Mouse (Mus musculus) ES-E14 (cell line): ENCODE data around the gene Slc25a19. TPM values are rescaled to one million over a fixed set of nuclear protein-coding genes. Genes with fewer than 3 reads are reported as not detected.

Experiments used
- DNase-seq: peaks from one replicate; pipeline ENCODE4 v3.0.0-alpha.2; 2013; ENCODE audit warnings: low read depth, low spot score
- H3K27ac ChIP-seq: 2 replicates; pipeline ENCODE4 v1.5.1; 2012; ENCODE audit warnings: low read depth, mild to moderate bottlenecking, low read length, moderate library complexity, mixed read lengths; ENCODE audit not compliant: poor library complexity, insufficient read depth, severe bottlenecking
- H3K36me3 ChIP-seq: 2 replicates; pipeline ENCODE4 v1.6.1; 2012; ENCODE audit warnings: mild to moderate bottlenecking, low read length, moderate library complexity, mixed read lengths; ENCODE audit not compliant: control insufficient read depth, poor library complexity, insufficient read depth, severe bottlenecking
- H3K4me1 ChIP-seq, 2 experiments: fragments of 150-350 bp in 1 of 2; sonication (generic) in 1 of 2; 2 replicates each; pipeline ENCODE4 v1.6.1; 2012; ENCODE audit warnings: low read length in 2 of 2, mild to moderate bottlenecking in 1 of 2, mixed read lengths in 1 of 2; ENCODE audit not compliant: control insufficient read depth in 2 of 2, insufficient read depth in 2 of 2, poor library complexity in 1 of 2
- H3K4me3 ChIP-seq, 2 experiments: fragments of 150-350 bp in 1 of 2; sonication (generic) in 1 of 2; 2 replicates each; pipeline ENCODE4 v1.5.1; 2012; ENCODE audit warnings: low read length in 2 of 2, low read depth in 1 of 2, mild to moderate bottlenecking in 1 of 2, mixed read lengths in 1 of 2; ENCODE audit not compliant: insufficient read depth in 1 of 2, poor library complexity in 1 of 2, severe bottlenecking in 1 of 2
- H3K9ac ChIP-seq: 2 replicates; pipeline ENCODE4 v1.6.1; 2012; ENCODE audit warnings: low read depth, mild to moderate bottlenecking, low read length, mixed read lengths; ENCODE audit not compliant: poor library complexity, insufficient read depth, severe bottlenecking
- H3K9me3 ChIP-seq: fragments of 150-350 bp; sonication (generic); 2 replicates; pipeline ENCODE4 v1.6.1; 2012; ENCODE audit warnings: low read depth, mild to moderate bottlenecking, low read length; ENCODE audit not compliant: control insufficient read depth, insufficient read depth
- CHD2 ChIP-seq: IDR thresholded peaks from 2 replicates; pipeline ENCODE4 v1.6.1; 2014; ENCODE audit warnings: mild to moderate bottlenecking, low read depth, low read length, inconsistent platforms
- HCFC1 ChIP-seq: IDR thresholded peaks from 2 replicates; pipeline ENCODE4 v1.6.1; 2012; ENCODE audit warnings: low read length, inconsistent platforms, borderline replicate concordance; ENCODE audit not compliant: insufficient read depth
- MAFK ChIP-seq: IDR thresholded peaks from 2 replicates; pipeline ENCODE4 v1.6.1; 2014; ENCODE audit warnings: mild to moderate bottlenecking, low read depth, low read length, inconsistent platforms; ENCODE audit not compliant: insufficient read depth
- ZC3H11A ChIP-seq: IDR thresholded peaks from 2 replicates; pipeline ENCODE4 v1.6.1; 2012; ENCODE audit warnings: low read depth, mild to moderate bottlenecking, inconsistent platforms, low read length, borderline replicate concordance
- ZNF384 ChIP-seq: IDR thresholded peaks from 2 replicates; pipeline ENCODE4 v1.6.1; 2012; ENCODE audit warnings: low read depth, low read length, inconsistent platforms
- in situ Hi-C, 2 experiments: fragments of 600-800 bp; cut with MboI; formaldehyde crosslinking; loops; one replicate each; pipeline ENCODE4 v1.15.1; 2025; ENCODE audit warnings: low sequenced_read_pairs in 2 of 2, inconsistent platforms in 1 of 2; ENCODE audit not compliant: unreplicated experiment in 2 of 2
- total RNA-seq: library from RNA; depleted of rRNA; stranded (reverse); fragments of 300-350 nt; gene quantifications from 2 replicates; pipeline ENCODE4 v1.2.3, GENCODE M21; 2012; rRNA removed

The Slc25a19 gene
- total RNA-seq, 1 experiment = 23.6 TPM

DNA sequence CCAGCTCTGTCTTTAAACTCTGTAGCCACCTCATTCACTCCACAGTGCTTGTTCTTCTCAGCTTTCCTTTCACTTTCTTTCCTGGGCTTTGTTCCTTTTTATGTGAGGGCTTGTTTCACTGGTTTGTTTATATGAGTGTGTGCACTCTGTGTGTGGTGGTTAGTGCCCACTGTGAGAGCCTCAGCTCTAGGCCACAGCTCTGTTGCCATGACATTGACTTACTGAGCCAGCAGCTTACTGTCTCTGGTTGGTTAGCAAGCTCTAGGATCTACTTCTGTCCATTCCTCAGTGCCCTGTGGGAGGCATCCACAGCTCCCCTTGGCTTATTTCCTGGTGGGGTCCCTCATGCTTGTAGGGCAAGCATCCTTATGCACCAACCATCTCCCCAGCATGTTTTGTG is 49.0 kb downstream of the Slc25a19 start:
- in situ Hi-C loops = no loop called here
- Histone ChIP-seq H3K27ac (no peak overlapping the region), H3K36me3 (peaks cover 51% of the 10 kb centered on the region), H3K4me1 (no peaks in the 10 kb centered on the region), H3K9me3 (no peaks in the 10 kb centered on the region), H3K4me3 (no peak overlapping the region), H3K9ac (no peak overlapping the region)
- TF ChIP-seq HCFC1 (no peak), CHD2 (no peak), ZC3H11A (no peak), ZNF384 (no peak), MAFK (no peak)
- no peak for DNase-seq

GRCm38 (mm10) chr11:115564961-115565360 is 63.1 kb downstream of the Slc25a19 start:
- H3K4me3 ChIP-seq = peak overlapping the region; percentile 77 to 97
- H3K9ac ChIP-seq = peak overlapping the region; percentile 92
- H3K36me3 ChIP-seq = peaks cover 35% of the 10 kb centered on the region
- no peaks in the 10 kb centered on the region; a peak in 1 of 4 replicates for H3K4me1 ChIP-seq
- TF ChIP-seq ZC3H11A = no peak
- TF ChIP-seq MAFK = no peak
- TF ChIP-seq ZNF384 = no peak
- TF ChIP-seq CHD2 = no peak
- H3K9me3 ChIP-seq = no peaks in the 10 kb centered on the region
- in situ Hi-C loops = no loop called here
- no peak for DNase-seq
- no peak overlapping the region for H3K27ac ChIP-seq

Other genes with a start within 250 kb of the Slc25a19 start
- gene Cdr2l, start 246.4 kb downstream of the Slc25a19 start, total RNA-seq = 8.5 and 10.4 TPM in 2 replicates
- gene Mrpl58, start 224.5 kb downstream of the Slc25a19 start, total RNA-seq = 79.5 and 89.3 TPM in 2 replicates
- gene Atp5h, start 208.3 kb downstream of the Slc25a19 start, total RNA-seq = 275 and 342 TPM in 2 replicates
- 14.0 and 19.5 TPM in 2 replicates for gene Kctd2, start 208.2 kb downstream of the Slc25a19 start, total RNA-seq
- gene Trim80, start 187.8 kb downstream of the Slc25a19 start, total RNA-seq = 0.31 and 0.58 TPM in 2 replicates
- 1.1 and 1.6 TPM in 2 replicates for gene Slc16a5, start 165.8 kb downstream of the Slc25a19 start, total RNA-seq
- 4.8 and 5.0 TPM in 2 replicates for gene Armc7, start 152.6 kb downstream of the Slc25a19 start, total RNA-seq
- 37.2 and 50.5 TPM in 2 replicates for gene Nt5c, start 136.4 kb downstream of the Slc25a19 start, total RNA-seq
- 164 and 205 TPM in 2 replicates for gene Jpt1, start 113.9 kb downstream of the Slc25a19 start, total RNA-seq
- 325 and 579 TPM in 2 replicates for gene Sumo2, start 92.0 kb downstream of the Slc25a19 start, total RNA-seq
- 279 and 312 TPM in 2 replicates for gene Nup85, start 63.9 kb downstream of the Slc25a19 start, total RNA-seq
- 51.6 and 74.9 TPM in 2 replicates for gene Mrps7, start 24.4 kb downstream of the Slc25a19 start, total RNA-seq
- 31.7 and 39.7 TPM in 2 replicates for gene Gga3, start 24.2 kb downstream of the Slc25a19 start, total RNA-seq
- gene Mif4gd, start 15.3 kb downstream of the Slc25a19 start, total RNA-seq = 63.8 and 85.6 TPM in 2 replicates
- gene Grb2, start 80.3 kb upstream of the Slc25a19 start, total RNA-seq = 16.3 and 24.4 TPM in 2 replicates
- 17.7 and 32.1 TPM in 2 replicates for gene Tmem94, start 137.1 kb upstream of the Slc25a19 start, total RNA-seq
- 9.6 and 10.5 TPM in 2 replicates for gene Caskin2, start 185.3 kb upstream of the Slc25a19 start, total RNA-seq
- 63.6 and 64.4 TPM in 2 replicates for gene Tsen54, start 186.4 kb upstream of the Slc25a19 start, total RNA-seq
- gene Llgl2, start 195.8 kb upstream of the Slc25a19 start, total RNA-seq = 96.5 and 145 TPM in 2 replicates
- 4.6 and 7.7 TPM in 2 replicates for gene Myo15b, start 230.1 kb upstream of the Slc25a19 start, total RNA-seq